Mouse (Mus musculus) forebrain, postnatal 0 days (tissue): ENCODE measurements around the gene Ncor2. TPM values are rescaled to one million over a fixed set of nuclear protein-coding genes. Genes with fewer than 3 reads are reported as not detected.
"Not testable (repeated sequence)": the region's sequence is repeated elsewhere in the genome, so short reads cannot be mapped to it uniquely, and the experiment has no call there.

ENCODE experiments used
- ATAC-seq: fragments of 200-750 bp; cut with Nextera tagmentation; 2 replicates; pipeline ENCODE4 v1.8.0; 2017; ENCODE audit warnings: mild to moderate bottlenecking, moderate library complexity
- DNase-seq: peaks from one replicate; pipeline ENCODE4 v3.0.0-alpha.2; 2015
- H3K27ac ChIP-seq: fragments of 300-500 bp; sonication (generic); 2 replicates; pipeline ENCODE4 v1.5.1; 2014; ENCODE audit warnings: low read depth, mild to moderate bottlenecking, antibody characterized with exemption, low read length, moderate library complexity, mixed read lengths
- H3K27me3 ChIP-seq: fragments of 300-500 bp; sonication (generic); 2 replicates; pipeline ENCODE4 v1.6.1; 2014; ENCODE audit warnings: mild to moderate bottlenecking, low read length, mixed read lengths; ENCODE audit not compliant: insufficient read depth
- H3K36me3 ChIP-seq: fragments of 300-500 bp; sonication (generic); 2 replicates; pipeline ENCODE4 v1.6.1; 2014; ENCODE audit warnings: mild to moderate bottlenecking, moderate library complexity; ENCODE audit not compliant: insufficient read depth
- H3K4me1 ChIP-seq: fragments of 300-500 bp; sonication (generic); 2 replicates; pipeline ENCODE4 v1.6.1; 2014; ENCODE audit warnings: antibody characterized with exemption; ENCODE audit not compliant: insufficient read depth
- H3K4me2 ChIP-seq: fragments of 300-500 bp; sonication (generic); 2 replicates; pipeline ENCODE4 v1.6.1; 2014; ENCODE audit warnings: low read depth, mild to moderate bottlenecking, moderate library complexity
- H3K4me3 ChIP-seq: fragments of 300-500 bp; sonication (generic); 2 replicates; pipeline ENCODE4 v1.5.1; 2014; ENCODE audit warnings: low read depth, low read length, mixed read lengths
- H3K9ac ChIP-seq: fragments of 300-500 bp; sonication (generic); 2 replicates; pipeline ENCODE4 v1.6.1; 2014; ENCODE audit warnings: mild to moderate bottlenecking
- H3K9me3 ChIP-seq: fragments of 300-500 bp; sonication (generic); 2 replicates; pipeline ENCODE4 v1.6.1; 2016; ENCODE audit warnings: low read length
- CTCF ChIP-seq: sonication (generic); IDR thresholded peaks from 2 replicates; pipeline ENCODE4 v1.5.1; 2016; ENCODE audit warnings: antibody characterized with exemption, control low read depth, low read depth
- WGBS: fragments of 180-500 bp; shearing (Covaris S2); extraction: QIAGEN DNeasy Blood & Tissue Kit; methylation state at CpG from one replicate; pipeline ENCODE4 v1.1.7; 2014; 5-methylcytosine and 5-hydroxymethylcytosine counted together
- polyA plus RNA-seq: library from polyadenylated mRNA; unstranded; fragments of >200 nt; fragmentation: Nextera tagmentation; extraction: Ambion mirVana; gene quantifications from 2 replicates; pipeline ENCODE4 v1.2.1, GENCODE M21; 2015
- total RNA-seq: library from RNA; depleted of rRNA; stranded (reverse); fragments of >200 nt; gene quantifications from 2 replicates; pipeline ENCODE4 v1.2.3, GENCODE M21; 2014

Ncor2 gene
- total and polyA plus RNA-seq, 2 experiments from 2014 or later = 12.7 to 16.8 TPM

DNA sequence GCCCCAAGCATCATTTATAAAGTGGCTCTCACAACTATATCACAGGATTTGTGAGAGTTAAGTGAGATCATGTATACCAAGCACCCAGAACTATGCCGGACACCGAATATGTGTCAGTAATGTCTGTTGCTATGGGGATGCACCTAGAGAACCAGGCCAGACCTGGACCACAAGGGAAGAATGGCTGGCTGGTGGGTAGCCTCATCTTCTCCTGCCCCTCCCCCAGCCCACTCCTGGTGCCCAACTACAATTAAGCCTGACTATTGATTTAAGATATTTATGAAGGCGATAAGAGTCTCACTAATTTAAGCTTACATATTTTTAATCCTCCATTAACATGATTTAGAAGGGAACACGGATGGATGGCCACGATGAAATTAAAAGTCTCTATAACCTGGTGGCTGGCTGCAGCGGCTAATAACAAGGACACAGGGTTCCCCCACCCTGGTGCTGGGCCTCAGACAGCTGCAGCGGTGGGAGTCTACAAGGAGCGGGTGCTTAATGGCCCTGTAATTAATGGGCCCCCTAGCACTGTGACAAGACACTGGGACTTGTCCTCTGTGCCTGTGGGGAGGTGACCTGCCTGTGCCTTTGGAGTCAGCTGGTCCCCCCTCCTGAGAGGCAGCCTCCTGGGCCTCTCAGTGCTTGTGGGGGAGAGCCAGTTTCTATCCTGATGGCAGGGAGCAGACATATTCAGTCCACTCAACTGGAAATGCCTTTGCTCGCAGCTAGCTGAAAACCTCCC is 38.6 kb upstream of the Ncor2 start:
- Histone ChIP-seq H3K27ac (0 out of 2 replicates have a peak overlapping the region, but pooled peaks have one; percentile 21), H3K36me3 (no peaks in the 10 kb centered on the region), H3K9me3 (no peaks in the 10 kb centered on the region), H3K4me1 (peaks cover 11% of the 10 kb centered on the region), H3K4me2 (no peak overlapping the region), H3K4me3 (no peak overlapping the region), H3K9ac (no peak overlapping the region), H3K27me3 (no peaks in the 10 kb centered on the region)
- 47% methylated on average over 9 of the region's 9 CpGs for WGBS
- no peak for ATAC-seq
- DNase-seq = no peak
- no peak for TF ChIP-seq CTCF

DNA sequence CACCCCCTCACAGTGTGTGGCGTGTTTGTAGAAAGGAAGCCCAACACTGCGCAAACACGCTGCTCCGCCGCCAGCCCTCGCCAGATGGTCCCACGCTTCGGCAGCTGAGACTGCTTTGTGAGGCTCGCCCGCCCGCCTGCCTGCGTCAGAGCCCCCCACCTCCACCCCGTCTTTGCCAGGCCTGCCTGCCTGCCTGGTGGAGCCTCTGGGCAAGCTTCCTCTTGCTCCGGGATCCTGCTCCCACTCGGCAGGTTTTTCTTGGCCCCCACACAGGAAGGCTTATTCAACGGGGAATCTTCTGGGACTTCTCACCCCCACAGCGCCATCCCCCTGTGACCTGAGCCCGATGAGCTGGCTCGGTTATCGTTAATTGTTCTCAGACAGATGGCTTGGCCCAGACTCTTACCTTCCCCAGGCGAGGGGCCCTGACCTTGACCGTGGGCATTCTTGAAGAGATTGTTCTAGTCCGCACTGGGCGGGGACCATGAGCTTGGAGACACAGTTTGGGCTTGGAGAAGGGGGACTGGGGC is 37.0 kb upstream of the Ncor2 start:
- Histone ChIP-seq H3K36me3 (no peaks in the 10 kb centered on the region), H3K9me3 (no peaks in the 10 kb centered on the region), H3K4me2 (peak overlapping the region; percentile 47), H3K27me3 (no peaks in the 10 kb centered on the region), H3K4me1 (peaks cover 11% of the 10 kb centered on the region), H3K27ac (peak overlapping the region; percentile 85), H3K9ac (peak overlapping the region; percentile 39), H3K4me3 (0 out of 2 replicates have a peak overlapping the region, but pooled peaks have one; percentile 7)
- DNase-seq = peak; percentile 94
- peak; percentile 23; the same call in 1 of the 2 replicates for TF ChIP-seq CTCF
- 6% methylated on average over 24 of the region's 24 CpGs for WGBS
- peak; percentile 96 for ATAC-seq

DNA sequence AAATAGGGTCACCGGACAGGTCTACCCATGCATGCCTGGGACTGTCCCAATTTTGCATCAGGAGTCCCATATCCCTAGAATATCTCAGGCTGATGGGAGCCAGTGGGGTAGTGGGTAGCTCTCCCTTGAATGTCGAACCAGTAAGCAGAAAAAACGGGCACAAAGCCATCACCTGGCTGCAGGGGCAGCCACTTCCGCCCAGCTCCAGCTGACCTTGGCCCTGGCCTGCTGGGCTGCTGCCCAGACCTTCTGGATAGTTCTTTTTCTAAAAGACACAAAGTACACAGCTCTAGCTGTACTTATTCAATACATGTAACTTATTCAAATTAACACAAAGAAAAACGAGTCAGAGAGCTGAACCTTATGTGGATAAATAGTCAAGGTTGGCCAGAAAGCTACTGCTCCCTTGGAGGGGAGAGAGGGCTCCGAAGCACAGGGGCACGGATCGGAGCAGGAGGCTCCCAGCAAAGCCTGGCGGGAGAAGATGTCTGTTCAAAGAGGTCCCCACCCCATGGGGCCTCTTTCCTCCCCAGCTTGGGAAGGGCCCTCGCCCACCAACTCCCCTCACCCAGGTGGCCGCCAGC is 36.4 kb upstream of the Ncor2 start:
- H3K9ac ChIP-seq = peak overlapping the region; percentile 39
- 16% methylated on average over 11 of the region's 11 CpGs for WGBS
- H3K27me3 ChIP-seq = no peaks in the 10 kb centered on the region
- no peak for TF ChIP-seq CTCF
- peak overlapping the region; percentile 85 for H3K27ac ChIP-seq
- H3K4me3 ChIP-seq = 0 out of 2 replicates have a peak overlapping the region, but pooled peaks have one; percentile 7
- H3K4me2 ChIP-seq = peak overlapping the region; percentile 47
- H3K36me3 ChIP-seq = no peaks in the 10 kb centered on the region
- no peaks in the 10 kb centered on the region for H3K9me3 ChIP-seq
- ATAC-seq = no peak
- DNase-seq = no peak
- peaks cover 11% of the 10 kb centered on the region for H3K4me1 ChIP-seq

DNA sequence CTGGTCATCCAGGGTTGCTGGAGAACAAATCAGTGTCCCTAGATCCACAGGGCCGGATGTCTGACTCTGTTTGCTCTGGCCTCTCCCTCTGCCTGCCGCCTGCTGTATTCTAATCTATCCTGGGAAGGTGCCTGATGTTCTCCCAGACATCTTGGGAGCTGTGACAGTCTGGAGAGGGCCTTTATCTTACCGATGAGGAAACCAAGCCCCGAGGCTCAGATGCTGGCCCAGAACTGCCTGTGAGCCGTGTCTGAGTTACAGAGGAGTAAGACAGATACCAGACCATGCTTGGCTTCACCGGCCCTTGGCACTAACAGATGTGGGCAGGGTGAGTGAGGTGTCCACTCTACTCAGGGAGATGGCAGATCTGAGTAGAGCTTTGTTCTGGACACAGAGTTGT is 35.0 kb upstream of the Ncor2 start:
- WGBS = 93% methylated on average over 6 of the region's 6 CpGs
- Histone ChIP-seq H3K4me3 (no peak overlapping the region), H3K4me2 (no peak overlapping the region)

DNA sequence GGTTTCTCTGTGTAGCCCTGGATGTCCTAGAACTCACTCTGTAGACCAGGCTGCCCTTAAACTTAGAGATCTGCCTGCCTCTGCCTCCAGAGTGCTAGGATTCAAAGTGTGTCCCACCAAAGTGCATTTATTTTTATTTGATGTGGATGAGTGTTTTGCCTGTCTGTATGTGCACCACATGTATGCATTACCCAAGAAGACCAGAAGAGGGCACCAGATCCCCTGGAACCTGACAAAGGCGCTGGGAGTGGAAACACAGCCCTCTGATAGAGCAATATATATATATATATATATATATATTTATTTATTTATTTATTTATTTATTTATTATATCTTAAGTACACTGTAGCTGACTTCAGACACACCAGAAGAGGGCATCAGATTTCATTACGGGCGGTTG is 25.9 kb upstream of the Ncor2 start:
- H3K27ac ChIP-seq, H3K9ac ChIP-seq, H3K9me3 ChIP-seq, H3K4me3 ChIP-seq, ATAC-seq, H3K4me2 ChIP-seq, H3K36me3 ChIP-seq, H3K27me3 ChIP-seq, DNase-seq: not testable (repeated sequence)
- TF ChIP-seq CTCF = peak; percentile 46
- peaks cover 12% of the 10 kb centered on the region; the same call in 1 of the 2 replicates for H3K4me1 ChIP-seq
- 90% methylated on average over 3 of the region's 3 CpGs for WGBS

More for the DNA sequence above, 35.0 kb upstream of the Ncor2 start:
- Histone ChIP-seq H3K9ac (no peak overlapping the region), H3K27ac (no peak overlapping the region), H3K27me3 (no peaks in the 10 kb centered on the region), H3K36me3 (no peaks in the 10 kb centered on the region), H3K9me3 (no peaks in the 10 kb centered on the region), H3K4me1 (peaks cover 11% of the 10 kb centered on the region)
- ATAC-seq = no peak
- no peak for TF ChIP-seq CTCF
- DNase-seq = no peak

DNA sequence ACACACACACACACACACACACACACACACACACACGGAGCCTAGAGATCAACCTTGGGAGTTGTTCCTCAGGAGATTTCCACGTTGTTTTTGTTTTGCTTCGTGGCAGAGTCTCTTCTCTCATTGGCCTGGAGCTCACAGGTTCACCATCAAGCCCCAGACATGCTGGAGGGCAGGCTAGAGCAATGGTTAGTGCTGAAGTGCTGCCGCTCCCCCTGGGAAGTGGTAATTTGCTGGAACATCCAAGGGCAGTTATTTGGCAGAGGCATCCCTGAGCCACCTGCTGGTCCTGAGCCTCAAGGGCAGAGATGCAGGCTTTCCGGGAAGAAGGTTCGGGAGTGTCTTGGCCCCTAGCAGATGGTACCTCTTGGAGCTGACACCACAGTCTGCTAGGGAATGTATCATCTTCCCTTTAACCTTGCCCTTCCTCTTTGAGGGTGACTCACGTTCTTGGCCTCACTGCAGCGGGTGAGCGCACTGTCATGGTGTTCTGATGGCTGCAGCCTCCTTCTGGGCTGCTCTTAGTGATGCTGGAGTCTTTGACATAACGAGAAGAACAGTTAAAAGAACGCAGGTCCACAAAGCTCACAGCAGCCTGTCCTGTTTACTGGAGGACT is 25.3 kb upstream of the Ncor2 start:
- ATAC-seq (no peak), DNase-seq (no peak)
- no peak for TF ChIP-seq CTCF
- Histone ChIP-seq H3K27me3 (no peaks in the 10 kb centered on the region), H3K4me2 (no peak overlapping the region), H3K4me1 (peaks cover 12% of the 10 kb centered on the region; the same call in 1 of the 2 replicates), H3K9me3 (no peaks in the 10 kb centered on the region), H3K36me3 (no peaks in the 10 kb centered on the region), H3K27ac (no peak overlapping the region), H3K4me3 (no peak overlapping the region), H3K9ac (no peak overlapping the region)
- 67% methylated on average over 11 of the region's 11 CpGs for WGBS
